Mouse (Mus musculus) T-helper 2 cell (primary cell): ENCODE results near the gene Vmn2r55.
"Not testable (repeated sequence)": the region's sequence is repeated elsewhere in the genome, so short reads cannot be mapped to it uniquely, and the experiment has no call there.

ENCODE experiments used
- in situ Hi-C: fragments of 300-600 bp; cut with MboI, MseI; formaldehyde crosslinking; loops from one replicate; pipeline ENCODE4 v1.15.1; 2025; ENCODE audit warnings: high pct_unique_total_duplicates

Vmn2r55 gene

DNA sequence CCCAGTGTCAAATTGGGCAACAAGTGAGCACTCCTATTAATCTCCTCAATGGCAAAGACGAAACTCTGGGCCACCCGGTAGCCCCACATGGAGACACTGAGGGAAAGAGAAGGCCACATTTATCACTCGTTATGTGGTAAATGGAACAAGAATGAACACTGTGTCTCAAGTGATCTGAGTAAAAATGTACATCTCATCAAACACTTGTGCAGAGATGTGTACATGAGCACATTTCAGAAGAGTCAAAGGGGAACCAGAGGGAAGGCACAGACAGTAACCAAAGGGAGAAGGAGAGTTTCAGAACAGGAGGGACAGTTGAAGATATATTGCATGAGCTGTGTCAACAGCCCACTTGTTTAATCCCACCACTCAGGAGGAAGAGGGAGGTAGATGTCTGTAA, at the start of gene Vmn2r55:
Gene Vmn2r55 (minus strand): TSS at position 101 of the 400 bp plus-strand sequence.
- in situ Hi-C loops = loop anchor here (5.0 kb wide), 1 partner anchor 48 kb away; no protein-coding TSS in a partner anchor

- in situ Hi-C loops = not testable (repeated sequence)
Observed at GRCm38 (mm10) chr7:12640219-12640618, 44.6 kb downstream of the Vmn2r55 start, which contains the start of gene Vmn2r54. Vmn2r54 (minus strand) TSS chr7:12640319.

- in situ Hi-C loops = no loop called here
Observed at GRCm38 (mm10) chr7:12608688-12609087, 76.1 kb downstream of the Vmn2r55 start, which contains the start of gene Vmn2r53. Vmn2r53 (minus strand) TSS chr7:12608788.
